Mouse (Mus musculus) erythroblast, embryonic 14.5 days (primary cell): Measurements from ENCODE around the gene Nmnat2.

ENCODE experiments used
- GATA1 ChIP-seq: IDR thresholded peaks from 2 replicates; pipeline ENCODE4 v1.6.1; 2012; ENCODE audit warnings: low read length, inconsistent platforms, mixed read lengths
- TAL1 ChIP-seq: IDR thresholded peaks from 3 replicates; pipeline ENCODE4 v1.6.1; 2012; ENCODE audit warnings: low read length, inconsistent platforms, mixed read lengths

GRCm38 (mm10) chr1:152973861-152974260 is 19.1 kb downstream of the Nmnat2 start:
- no peak for TF ChIP-seq GATA1
- no peak for TF ChIP-seq TAL1
